Mouse (Mus musculus) bone marrow macrophage, adult 2 months (primary cell): Measurements from ENCODE around the gene Ppfia1. TPM values are rescaled to one million over a fixed set of nuclear protein-coding genes. Genes with fewer than 3 reads are reported as not detected.

ENCODE experiments used
- H3K27ac ChIP-seq: 2 replicates; pipeline ENCODE4 v1.5.1; 2012; ENCODE audit warnings: low read depth, low read length; ENCODE audit not compliant: insufficient read depth
- H3K4me1 ChIP-seq: 2 replicates; pipeline ENCODE4 v1.6.1; 2012; ENCODE audit warnings: low read length; ENCODE audit not compliant: control insufficient read depth, insufficient read depth
- H3K4me3 ChIP-seq: 2 replicates; pipeline ENCODE4 v1.5.1; 2012; ENCODE audit warnings: mild to moderate bottlenecking, low read length, moderate library complexity; ENCODE audit not compliant: insufficient read depth
- CTCF ChIP-seq: IDR thresholded peaks from 2 replicates; pipeline ENCODE4 v1.5.1; 2012; ENCODE audit warnings: low read depth, mild to moderate bottlenecking, low read length, moderate library complexity
- POLR2A ChIP-seq: IDR thresholded peaks from 2 replicates; pipeline ENCODE4 v1.6.1; 2012; ENCODE audit warnings: mild to moderate bottlenecking, low read depth, low read length, borderline replicate concordance
- polyA plus RNA-seq: library from polyadenylated mRNA; stranded (reverse); fragments of >200 nt; gene quantifications from 2 replicates; pipeline ENCODE4 v1.2.4, GENCODE M21; 2012; ENCODE audit not compliant: missing spikeins, insufficient read depth, insufficient read length

Ppfia1 gene
- polyA plus RNA-seq, 1 experiment, result 36.0 TPM

- Histone ChIP-seq H3K4me3 (no peak overlapping the region), H3K4me1 (peaks cover 3% of the 10 kb centered on the region; the same call in 1 of the 2 replicates), H3K27ac (no peak overlapping the region)
- no peak for TF ChIP-seq CTCF
These were observed 106.4 kb downstream of the Ppfia1 start for GRCm38 (mm10) chr7:144447146-144447545.

- H3K4me3 ChIP-seq, result no peak overlapping the region
- peaks cover 3% of the 10 kb centered on the region; the same call in 1 of the 2 replicates for H3K4me1 ChIP-seq
These were observed 108.7 kb downstream of the Ppfia1 start for GRCm38 (mm10) chr7:144444788-144445187.

DNA sequence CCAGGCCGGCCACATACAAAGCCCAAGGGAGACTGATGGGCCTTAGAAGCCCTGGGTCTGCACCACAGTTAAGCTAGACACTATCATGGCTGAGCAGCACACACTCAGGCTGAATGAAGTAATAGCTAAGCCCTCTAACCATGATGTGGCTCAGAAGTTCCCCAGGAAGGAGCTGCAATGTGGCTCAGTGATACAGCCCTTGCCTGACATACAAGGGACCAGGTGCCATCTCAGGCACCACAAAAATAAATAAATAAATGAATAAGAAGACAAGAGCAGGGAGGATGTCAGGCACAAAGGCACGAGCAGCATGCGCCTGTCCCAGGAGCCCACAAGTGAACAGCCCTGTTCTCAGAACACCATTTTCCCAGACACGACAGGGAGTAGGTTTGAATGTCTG lies 111.6 kb downstream of the Ppfia1 start:
- Histone ChIP-seq H3K27ac (no peak overlapping the region), H3K4me1 (peaks cover 3% of the 10 kb centered on the region; the same call in 1 of the 2 replicates), H3K4me3 (no peak overlapping the region)
- TF ChIP-seq POLR2A, result no peak
- no peak for TF ChIP-seq CTCF

More at GRCm38 (mm10) chr7:144444788-144445187, 108.7 kb downstream of the Ppfia1 start:
- H3K27ac ChIP-seq, result no peak overlapping the region
- TF ChIP-seq POLR2A (no peak), CTCF (no peak)

GRCm38 (mm10) chr7:144441466-144441865 lies 112.1 kb downstream of the Ppfia1 start:
- Histone ChIP-seq H3K27ac (no peak overlapping the region), H3K4me1 (no peaks in the 10 kb centered on the region), H3K4me3 (no peak overlapping the region)
- TF ChIP-seq POLR2A (no peak), CTCF (no peak)

GRCm38 (mm10) chr7:144438811-144439210 lies 114.7 kb downstream of the Ppfia1 start:
- no peak overlapping the region for H3K4me3 ChIP-seq
- no peaks in the 10 kb centered on the region for H3K4me1 ChIP-seq
- no peak overlapping the region for H3K27ac ChIP-seq
- TF ChIP-seq POLR2A, result no peak
- no peak for TF ChIP-seq CTCF

DNA sequence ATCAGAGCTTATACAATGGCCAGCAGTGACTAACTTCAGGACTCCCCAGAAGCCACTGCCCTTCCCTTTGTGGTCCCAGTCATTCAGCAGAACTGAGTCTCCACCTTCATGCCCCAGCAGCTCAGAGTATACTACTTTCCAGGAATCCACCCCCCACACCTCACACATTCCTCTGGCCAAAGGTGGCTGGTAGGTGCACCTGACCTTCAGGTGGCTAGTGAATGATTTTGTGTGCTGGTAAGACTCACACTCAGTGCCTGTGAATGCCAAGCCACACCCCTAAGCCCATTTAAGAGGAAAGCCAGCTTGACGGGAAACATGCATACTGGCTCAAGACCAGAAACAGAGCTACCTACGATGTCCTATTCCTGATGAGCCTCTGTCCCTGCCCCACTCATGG lies 120.6 kb downstream of the Ppfia1 start:
- TF ChIP-seq CTCF (no peak), POLR2A (no peak)
- H3K4me1 ChIP-seq, result no peaks in the 10 kb centered on the region
- H3K4me3 ChIP-seq, result no peak overlapping the region
- no peak overlapping the region for H3K27ac ChIP-seq

DNA sequence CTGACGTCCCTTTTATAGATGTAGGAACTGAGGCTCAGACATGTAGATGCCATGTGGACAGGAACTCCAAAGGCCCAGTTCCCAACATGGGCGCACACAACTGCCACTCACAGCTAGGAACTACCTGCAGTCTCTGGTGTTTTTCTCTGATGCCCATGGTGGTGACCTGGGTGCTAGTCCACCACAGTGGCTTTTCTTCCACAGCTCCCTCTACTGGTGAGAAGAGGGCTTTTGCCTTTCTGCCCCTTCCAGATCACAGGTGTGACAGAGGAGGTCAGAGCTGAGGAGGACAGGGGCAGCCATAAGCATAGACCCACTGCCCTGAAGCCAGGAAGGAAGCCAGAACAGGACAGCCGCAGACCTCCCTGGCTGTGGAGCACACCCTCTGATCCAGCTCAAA lies 126.1 kb downstream of the Ppfia1 start:
- no peak overlapping the region for H3K27ac ChIP-seq
- H3K4me1 ChIP-seq, result no peaks in the 10 kb centered on the region
- TF ChIP-seq CTCF (peak; percentile 77), POLR2A (no peak)
- no peak overlapping the region for H3K4me3 ChIP-seq

Other genes starting within 250 kb of the Ppfia1 start
- 0.92 and 0.97 TPM in 2 replicates for gene Cttn, start 82.7 kb downstream of the Ppfia1 start, polyA plus RNA-seq
- 6.7 TPM in 2 replicates for gene Fadd, start 28.7 kb upstream of the Ppfia1 start, polyA plus RNA-seq
- gene Ano1, start 198.2 kb upstream of the Ppfia1 start, polyA plus RNA-seq, result not detected in 2 replicates